Mouse (Mus musculus) urinary bladder, postnatal 0 days (tissue): ENCODE data around the gene Gm10192. TPM values are rescaled to one million over a fixed set of nuclear protein-coding genes. Genes with fewer than 3 reads are reported as not detected.

Experiments used
- polyA plus RNA-seq: library from polyadenylated mRNA; unstranded; fragments of >200 nt; fragmentation: Nextera tagmentation; extraction: Ambion mirVana; gene quantifications from 2 replicates; pipeline ENCODE4 v1.2.1, GENCODE M21; 2015

Gm10192 gene
- polyA plus RNA-seq: not detected in 2 replicates

GRCm38 (mm10) chr4:97183066-97183465 is at the start of gene Gm10192:
Gene Gm10192 (minus strand): TSS chr4:97183166.

